Mouse (Mus musculus): ENCODE results near the gene Macf1. TPM values are rescaled to one million over a fixed set of nuclear protein-coding genes. Genes with fewer than 3 reads are reported as not detected.
"Not testable (repeated sequence)": the region's sequence is repeated elsewhere in the genome, so short reads cannot be mapped to it uniquely, and the experiment has no call there.

Gene Macf1
- polyA plus RNA-seq, 1 experiment, result 90.1 TPM

GRCm38 (mm10) chr4:123327630-123328029, 356.5 kb downstream of the Macf1 start:
- no peaks in the 10 kb centered on the region for H3K4me1 ChIP-seq (ENCODE audit: control insufficient read depth, insufficient read depth, insufficient read length, low read length)

GRCm38 (mm10) chr4:123326087-123326486, 358.1 kb downstream of the Macf1 start:
- H3K27ac ChIP-seq (replicated peaks; ENCODE audit: low read depth, low read length), result no peak overlapping the region

More at GRCm38 (mm10) chr4:123327630-123328029, 356.5 kb downstream of the Macf1 start:
- Histone ChIP-seq H3K27ac (replicated peaks; ENCODE audit: low read depth, low read length) (no peak overlapping the region), H3K4me3 (ENCODE audit: insufficient read depth, low read depth, low read length) (no peak overlapping the region)

GRCm38 (mm10) chr4:123323534-123323933, 360.6 kb downstream of the Macf1 start, which contains the start of gene Oxct2a:
TSS of gene Oxct2a (minus strand) at chr4:123323634.
- H3K4me1 ChIP-seq (ENCODE audit: control insufficient read depth, insufficient read depth, insufficient read length, low read length), result no peaks in the 10 kb centered on the region
- no peak within 1 kb of the TSS for H3K27ac ChIP-seq (replicated peaks; ENCODE audit: low read depth, low read length)
- H3K4me3 ChIP-seq (ENCODE audit: insufficient read depth, low read depth, low read length), result no peak within 1 kb of the TSS

More at GRCm38 (mm10) chr4:123326087-123326486, 358.1 kb downstream of the Macf1 start:
- no peak overlapping the region for H3K4me3 ChIP-seq (ENCODE audit: insufficient read depth, low read depth, low read length)
- no peaks in the 10 kb centered on the region for H3K4me1 ChIP-seq (ENCODE audit: control insufficient read depth, insufficient read depth, insufficient read length, low read length)

GRCm38 (mm10) chr4:123322910-123323309, 361.2 kb downstream of the Macf1 start:
- not testable (repeated sequence) for H3K27ac ChIP-seq (replicated peaks; ENCODE audit: low read depth, low read length); H3K4me1 ChIP-seq (ENCODE audit: control insufficient read depth, insufficient read depth, insufficient read length, low read length); H3K4me3 ChIP-seq (ENCODE audit: insufficient read depth, low read depth, low read length)

GRCm38 (mm10) chr4:123314497-123314896, 369.7 kb downstream of the Macf1 start:
- H3K27ac ChIP-seq (replicated peaks; ENCODE audit: low read depth, low read length), result no peak overlapping the region
- no peaks in the 10 kb centered on the region for H3K4me1 ChIP-seq (ENCODE audit: control insufficient read depth, insufficient read depth, insufficient read length, low read length)
- H3K4me3 ChIP-seq (ENCODE audit: insufficient read depth, low read depth, low read length), result no peak overlapping the region

- H3K27ac ChIP-seq (replicated peaks; ENCODE audit: low read depth, low read length), result no peak overlapping the region
- H3K4me1 ChIP-seq (ENCODE audit: control insufficient read depth, insufficient read depth, insufficient read length, low read length), result no peaks in the 10 kb centered on the region
- H3K4me3 ChIP-seq (ENCODE audit: insufficient read depth, low read depth, low read length), result no peak overlapping the region
Observed at GRCm38 (mm10) chr4:123313010-123313409, 371.1 kb downstream of the Macf1 start.

GRCm38 (mm10) chr4:123311845-123312244, 372.3 kb downstream of the Macf1 start:
- H3K27ac ChIP-seq (replicated peaks; ENCODE audit: low read depth, low read length), result no peak overlapping the region
- no peaks in the 10 kb centered on the region for H3K4me1 ChIP-seq (ENCODE audit: control insufficient read depth, insufficient read depth, insufficient read length, low read length)
- H3K4me3 ChIP-seq (ENCODE audit: insufficient read depth, low read depth, low read length), result no peak overlapping the region

- no peaks in the 10 kb centered on the region for H3K4me1 ChIP-seq (ENCODE audit: control insufficient read depth, insufficient read depth, insufficient read length, low read length)
- no peak overlapping the region for H3K27ac ChIP-seq (replicated peaks; ENCODE audit: low read depth, low read length)
- H3K4me3 ChIP-seq (ENCODE audit: insufficient read depth, low read depth, low read length), result no peak overlapping the region
Observed at GRCm38 (mm10) chr4:123308292-123308691, 375.9 kb downstream of the Macf1 start.

- no peak overlapping the region for H3K27ac ChIP-seq (replicated peaks; ENCODE audit: low read depth, low read length)
Observed at GRCm38 (mm10) chr4:123306999-123307398, 377.2 kb downstream of the Macf1 start.

GRCm38 (mm10) chr4:123305789-123306188, 378.4 kb downstream of the Macf1 start:
- Histone ChIP-seq H3K27ac (replicated peaks; ENCODE audit: low read depth, low read length) (no peak overlapping the region), H3K4me3 (ENCODE audit: insufficient read depth, low read depth, low read length) (no peak overlapping the region)

More at GRCm38 (mm10) chr4:123306999-123307398, 377.2 kb downstream of the Macf1 start:
- Histone ChIP-seq H3K4me1 (ENCODE audit: control insufficient read depth, insufficient read depth, insufficient read length, low read length) (no peaks in the 10 kb centered on the region), H3K4me3 (ENCODE audit: insufficient read depth, low read depth, low read length) (no peak overlapping the region)

More at GRCm38 (mm10) chr4:123305789-123306188, 378.4 kb downstream of the Macf1 start:
- H3K4me1 ChIP-seq (ENCODE audit: control insufficient read depth, insufficient read depth, insufficient read length, low read length), result no peaks in the 10 kb centered on the region

Other genes starting within 250 kb of the Macf1 start
- gene Ndufs5, start 33.8 kb upstream of the Macf1 start, polyA plus RNA-seq (2012; ENCODE audit: insufficient read depth, insufficient read length, missing spikeins), result 1,258 and 1,341 TPM in 2 replicates
- 41.9 and 46.0 TPM in 2 replicates for gene Akirin1, start 66.0 kb upstream of the Macf1 start, polyA plus RNA-seq (2012; ENCODE audit: insufficient read depth, insufficient read length, missing spikeins)
- gene Rhbdl2, start 103.5 kb upstream of the Macf1 start, polyA plus RNA-seq (2012; ENCODE audit: insufficient read depth, insufficient read length, missing spikeins), result not detected in 2 replicates
- gene 4933427I04Rik, start 175.3 kb upstream of the Macf1 start, polyA plus RNA-seq (2012; ENCODE audit: insufficient read depth, insufficient read length, missing spikeins), result not detected in 2 replicates
- 70.1 and 80.7 TPM in 2 replicates for gene Mycbp, start 220.5 kb upstream of the Macf1 start, polyA plus RNA-seq (2012; ENCODE audit: insufficient read depth, insufficient read length, missing spikeins)
- 91.0 and 96.9 TPM in 2 replicates for gene Rragc, start 233.1 kb upstream of the Macf1 start, polyA plus RNA-seq (2012; ENCODE audit: insufficient read depth, insufficient read length, missing spikeins)
- gene 4930535I16Rik, start 233.7 kb upstream of the Macf1 start, polyA plus RNA-seq (2012; ENCODE audit: insufficient read depth, insufficient read length, missing spikeins), result not detected in 2 replicates